Mouse (Mus musculus): ENCODE data around the gene Mptx2. TPM values are rescaled to one million over a fixed set of nuclear protein-coding genes. Genes with fewer than 3 reads are reported as not detected.
"Not testable (repeated sequence)": the region's sequence is repeated elsewhere in the genome, so short reads cannot be mapped to it uniquely, and the experiment has no call there.

Gene Mptx2
- not detected for total RNA-seq (2021)

GRCm38 (mm10) chr1:173277677-173278076 is at the start of gene Mptx2:
Mptx2 (minus strand) TSS chr1:173277777.
- intact Hi-C loops (cut with DNase I), result no loop called here
- DNase-seq (ENCODE audit: low spot score), result no peak

- no peak for DNase-seq (ENCODE audit: low spot score)
- intact Hi-C loops (cut with DNase I), result no loop called here
Measured at GRCm38 (mm10) chr1:173326552-173326951, 49.0 kb upstream of the Mptx2 start.

GRCm38 (mm10) chr1:173325395-173325794 is 47.8 kb upstream of the Mptx2 start:
- intact Hi-C loops (cut with DNase I), result no loop called here

GRCm38 (mm10) chr1:173324961-173325360 is 47.4 kb upstream of the Mptx2 start:
- intact Hi-C loops (cut with DNase I), result loop anchor here (5.0 kb wide), 1 partner anchor 52 kb away; no protein-coding TSS in a partner anchor
- DNase-seq (ENCODE audit: low spot score), result no peak

More at GRCm38 (mm10) chr1:173325395-173325794, 47.8 kb upstream of the Mptx2 start:
- DNase-seq (ENCODE audit: low spot score), result no peak

DNA sequence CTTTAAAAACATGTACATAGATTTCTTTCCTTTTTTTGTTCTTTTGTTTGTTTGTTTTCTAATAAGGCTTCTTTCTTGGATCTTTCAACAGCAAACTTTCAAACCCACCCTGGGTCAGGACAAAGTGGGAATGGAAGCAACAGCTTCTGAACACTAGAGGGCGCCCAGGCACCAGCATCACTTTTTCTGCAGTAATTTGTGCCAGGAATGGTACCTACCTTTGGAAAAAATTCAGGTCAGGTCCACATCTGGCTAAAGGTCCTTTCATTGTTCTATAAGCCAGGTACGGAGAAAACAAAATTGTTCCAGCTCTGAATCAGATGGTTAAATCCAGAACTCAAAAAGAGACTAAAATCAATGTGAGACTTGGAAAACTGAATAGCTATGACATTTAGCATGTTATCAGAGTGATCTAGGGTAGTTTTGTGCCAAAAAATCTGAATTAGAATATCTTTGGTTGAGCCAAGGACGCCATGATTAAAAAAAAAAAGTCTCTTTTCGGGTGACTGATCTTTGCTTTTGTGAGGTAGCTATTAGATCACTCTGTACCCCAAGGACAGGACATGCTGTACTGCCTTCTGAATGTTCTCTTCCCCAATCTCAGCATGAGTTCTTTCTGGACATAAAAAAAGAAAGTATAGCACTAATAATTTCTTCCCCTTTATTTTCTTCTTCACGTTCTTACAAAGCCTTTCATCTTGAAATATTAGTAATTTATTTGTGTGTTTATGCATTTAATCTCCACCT is 46.4 kb upstream of the Mptx2 start:
- DNase-seq (ENCODE audit: low spot score), result no peak
- intact Hi-C loops (cut with DNase I), result loop anchor here (2.0 to 5.0 kb wide), 2 partner anchors 53 to 75 kb away; no protein-coding TSS in a partner anchor

DNA sequence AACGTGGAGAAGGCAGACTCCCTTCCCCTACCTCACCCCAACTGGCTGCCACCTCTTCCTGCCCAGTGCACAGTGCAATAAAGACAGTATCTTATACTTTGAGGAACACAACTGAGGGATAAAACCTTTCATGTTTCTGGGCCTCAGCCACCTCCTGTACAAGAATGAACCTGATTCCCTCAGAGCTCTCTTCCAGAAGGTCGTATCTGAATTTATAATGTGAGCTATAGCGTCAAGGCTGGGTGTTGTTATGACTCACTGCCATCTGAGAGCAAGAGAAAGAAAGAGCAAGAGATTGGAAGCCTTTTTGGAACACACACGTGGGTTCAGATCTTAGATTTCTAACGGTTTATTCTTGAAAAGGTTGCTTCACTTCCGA is 44.7 kb upstream of the Mptx2 start:
- no peak for DNase-seq (ENCODE audit: low spot score)
- intact Hi-C loops (cut with DNase I), result loop anchor here (2.0 to 5.0 kb wide), 2 partner anchors 55 to 77 kb away; no protein-coding TSS in a partner anchor

DNA sequence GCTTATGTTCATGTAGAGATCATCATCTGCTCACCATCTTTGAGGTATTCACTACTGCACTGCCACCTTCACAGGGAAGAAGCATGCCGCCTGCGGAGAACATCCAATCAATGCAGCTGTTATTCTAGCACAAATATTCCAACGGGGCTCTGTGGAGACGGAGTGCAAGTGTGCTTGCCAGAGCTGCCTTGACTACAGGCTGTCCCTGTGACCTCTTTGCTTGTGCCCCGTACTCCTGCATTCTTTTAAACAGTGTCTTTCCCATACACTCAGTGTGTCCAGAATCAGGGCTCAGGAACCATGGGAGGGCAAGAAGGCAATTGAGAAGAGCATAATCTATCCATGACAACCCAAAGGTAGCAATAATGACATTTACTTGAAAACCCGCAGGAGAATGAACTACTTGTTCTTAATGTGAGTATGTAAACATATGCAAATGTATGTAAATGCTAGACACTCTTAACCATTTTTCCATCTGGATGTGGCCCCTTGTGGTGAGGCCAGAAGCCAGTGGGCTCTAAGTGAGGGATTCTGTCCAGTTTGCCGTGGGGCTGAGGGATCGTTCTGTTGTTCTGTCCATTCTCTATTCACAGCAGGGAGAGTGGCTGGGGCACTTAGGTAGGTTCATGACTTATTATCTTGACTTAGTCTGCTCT is 44.1 kb upstream of the Mptx2 start:
- no peak for DNase-seq (ENCODE audit: low spot score)

DNA sequence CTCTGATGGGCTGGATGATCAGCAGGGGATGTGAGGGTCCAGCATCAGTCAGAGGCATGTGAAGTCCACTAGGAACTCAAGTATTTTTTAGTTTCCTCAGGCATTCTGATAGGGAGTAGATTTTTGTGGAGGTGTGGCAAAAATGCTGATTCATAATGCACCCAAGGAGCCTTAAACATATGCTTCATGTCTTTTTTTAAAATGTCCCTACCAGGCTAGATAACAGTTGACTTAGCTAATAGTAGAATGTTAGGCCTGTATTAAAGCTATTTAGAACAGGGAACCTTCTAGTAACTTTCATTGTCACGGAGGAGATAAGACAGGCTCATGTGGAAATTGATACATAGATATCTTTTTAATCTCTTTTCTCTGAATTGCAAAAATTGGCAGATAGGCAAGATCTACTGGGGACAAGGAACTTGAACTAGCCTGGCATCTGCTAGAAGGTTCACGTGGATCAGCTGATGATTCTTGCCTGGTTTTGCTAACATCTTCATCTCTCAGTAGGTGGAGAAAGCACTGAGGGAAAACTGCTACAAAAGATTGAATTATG is 40.4 kb upstream of the Mptx2 start:
- intact Hi-C loops (cut with DNase I), result no loop called here
- no peak for DNase-seq (ENCODE audit: low spot score)

More for the DNA sequence above, 44.1 kb upstream of the Mptx2 start:
- intact Hi-C loops (cut with DNase I), result loop anchor here (2.0 to 5.0 kb wide), 2 partner anchors 56 to 77 kb away; no protein-coding TSS in a partner anchor

GRCm38 (mm10) chr1:173315725-173316124 is 38.1 kb upstream of the Mptx2 start:
- intact Hi-C loops (cut with DNase I), result no loop called here
- DNase-seq (ENCODE audit: low spot score), result no peak

- intact Hi-C loops (cut with DNase I); DNase-seq (ENCODE audit: low spot score): not testable (repeated sequence)
Measured at GRCm38 (mm10) chr1:173313535-173314050, 36.0 kb upstream of the Mptx2 start.

DNA sequence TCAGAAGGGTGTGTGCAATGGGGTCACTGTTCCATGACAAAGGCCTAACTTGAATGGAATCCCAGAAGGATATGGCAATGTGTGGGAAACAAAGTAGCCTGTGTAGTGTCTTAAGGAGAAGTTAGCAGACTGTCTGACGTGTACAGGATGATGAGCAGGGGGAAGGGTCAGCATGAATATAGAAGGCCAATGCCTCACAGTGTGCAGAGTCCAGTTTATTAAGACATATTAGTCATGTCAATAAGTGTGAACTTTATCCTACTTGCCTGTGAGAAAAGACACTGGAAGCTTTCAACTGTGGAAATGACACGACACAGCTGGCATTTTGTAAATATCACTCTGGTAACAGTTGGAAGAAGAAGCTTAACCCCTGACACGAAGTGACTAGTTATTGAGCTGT is 25.2 kb upstream of the Mptx2 start:
- DNase-seq (ENCODE audit: low spot score); intact Hi-C loops (cut with DNase I): not testable (repeated sequence)

- DNase-seq (ENCODE audit: low spot score), result no peak
- intact Hi-C loops (cut with DNase I), result no loop called here
Measured at GRCm38 (mm10) chr1:173265701-173266100, 11.9 kb downstream of the Mptx2 start, which contains the start of gene Olfr418. Olfr418 (plus strand) TSS chr1:173266001.

GRCm38 (mm10) chr1:173249888-173250287 is 27.7 kb downstream of the Mptx2 start:
- no peak for DNase-seq (ENCODE audit: low spot score)
- intact Hi-C loops (cut with DNase I), result no loop called here

- DNase-seq (ENCODE audit: low spot score); intact Hi-C loops (cut with DNase I): not testable (repeated sequence)
Measured at GRCm38 (mm10) chr1:173237004-173237403, 40.6 kb downstream of the Mptx2 start.

GRCm38 (mm10) chr1:173227081-173227480 is 50.5 kb downstream of the Mptx2 start, which contains the start of gene Fcer1a:
Fcer1a (minus strand) TSS chr1:173227214.
- DNase-seq (ENCODE audit: low spot score), result no peak
- intact Hi-C loops (cut with DNase I), result no loop called here

Other genes with a start within 250 kb of the Mptx2 start
- gene Olfr1408, start 140.4 kb downstream of the Mptx2 start, total RNA-seq (2021), result not detected
- gene Olfr1406, start 87.1 kb downstream of the Mptx2 start, total RNA-seq (2021), result not detected
- not detected for gene Olfr218, start 80.0 kb downstream of the Mptx2 start, total RNA-seq (2021)
- gene Olfr1404, start 65.4 kb downstream of the Mptx2 start, total RNA-seq (2021), result not detected
- not detected for gene Fcer1a, start 50.6 kb downstream of the Mptx2 start, total RNA-seq (2021)
- gene Olfr418, start 11.8 kb downstream of the Mptx2 start, total RNA-seq (2021), result not detected
- under 1 TPM; 0.52 to 0.61 TPM for gene Ackr1, start 56.0 kb upstream of the Mptx2 start, total RNA-seq (2021)
- gene Aim2, start 73.1 kb upstream of the Mptx2 start, total RNA-seq (2021), result 1 to 10 TPM; 1.2 to 1.6 TPM
- 1 to 10 TPM; 2.2 to 3.1 TPM for gene Cadm3, start 89.9 kb upstream of the Mptx2 start, total RNA-seq (2021)
- under 1 TPM; 0.10 to 0.22 TPM for gene Ifi206, start 213.3 kb upstream of the Mptx2 start, total RNA-seq (2021)

Data from heart, postnatal 25 days (tissue).